Mouse (Mus musculus) intestine, postnatal 0 days (tissue): ENCODE measurements at regions not wholly inside any gene's neighbourhood (a gene's known extent, or its start where the extent isn't known, plus 50 kb on each side); places are given as distances from the start of the nearest gene placed in this dataset.
A peak's percentile ranks its signal among the peaks of the same experiment; 100 is the strongest.

ENCODE experiments used
- ATAC-seq: fragments of 200-750 bp; cut with Nextera tagmentation; 2 replicates; pipeline ENCODE4 v1.8.0; 2017; ENCODE audit warnings: mild to moderate bottlenecking, moderate TSS enrichment, moderate library complexity
- H3K27ac ChIP-seq: fragments of 300-500 bp; sonication (generic); 2 replicates; pipeline ENCODE4 v1.5.1; 2014; ENCODE audit warnings: mild to moderate bottlenecking, low read depth, low read length, moderate library complexity
- H3K27me3 ChIP-seq: fragments of 300-500 bp; sonication (generic); replicated peaks from 2 replicates; pipeline ENCODE4 v1.6.1; 2014; ENCODE audit warnings: low read length, mixed read lengths; ENCODE audit not compliant: control insufficient read depth, insufficient read depth
- H3K36me3 ChIP-seq: fragments of 300-500 bp; sonication (generic); 2 replicates; pipeline ENCODE4 v1.6.1; 2014; ENCODE audit warnings: mild to moderate bottlenecking, moderate library complexity; ENCODE audit not compliant: control insufficient read depth, insufficient read depth
- H3K4me1 ChIP-seq: fragments of 300-500 bp; sonication (generic); replicated peaks from 2 replicates; pipeline ENCODE4 v1.6.1; 2014; ENCODE audit warnings: antibody characterized with exemption, low read length, mixed read lengths; ENCODE audit not compliant: control insufficient read depth, insufficient read depth
- H3K4me2 ChIP-seq: fragments of 300-500 bp; sonication (generic); replicated peaks from 2 replicates; pipeline ENCODE4 v1.6.1; 2014; ENCODE audit warnings: low read depth, mild to moderate bottlenecking, moderate library complexity
- H3K4me3 ChIP-seq: fragments of 300-500 bp; sonication (generic); 2 replicates; pipeline ENCODE4 v1.5.1; 2014; ENCODE audit warnings: low read depth, low read length
- H3K9ac ChIP-seq: fragments of 300-500 bp; sonication (generic); 2 replicates; pipeline ENCODE4 v1.6.1; 2014; ENCODE audit warnings: mild to moderate bottlenecking, low read depth, low read length
- H3K9me3 ChIP-seq: fragments of 300-500 bp; sonication (generic); 2 replicates; pipeline ENCODE4 v1.6.1; 2016; ENCODE audit warnings: mixed run types; ENCODE audit not compliant: control insufficient read depth
- CTCF ChIP-seq: sonication (generic); IDR thresholded peaks from 2 replicates; pipeline ENCODE4 v1.5.1; 2016; ENCODE audit warnings: low read depth, mild to moderate bottlenecking, control low read depth, antibody characterized with exemption, moderate library complexity
- WGBS: fragments of 180-500 bp; shearing (Covaris S2); extraction: QIAGEN DNeasy Blood & Tissue Kit; methylation state at CpG from one replicate; pipeline ENCODE4 v1.1.7; 2014; 5-methylcytosine and 5-hydroxymethylcytosine counted together

- 0 out of 2 replicates have a peak overlapping the region, but pooled peaks have one; percentile 13 for H3K4me2 ChIP-seq
- no peaks in the 10 kb centered on the region for H3K4me1 ChIP-seq
- no peak overlapping the region for H3K9ac ChIP-seq
- no peaks in the 10 kb centered on the region for H3K36me3 ChIP-seq
- no peaks in the 10 kb centered on the region for H3K9me3 ChIP-seq
- H3K4me3 ChIP-seq: no peak overlapping the region
- H3K27me3 ChIP-seq: no peaks in the 10 kb centered on the region
- WGBS: 64% methylated on average over 13 of the region's 13 CpGs
- TF ChIP-seq CTCF: no peak
- ATAC-seq: no peak; the same call in 1 of the 2 replicates
- H3K27ac ChIP-seq: no peak overlapping the region
Measured at GRCm38 (mm10) chr16:87128230-87128629, 225.8 kb upstream of the N6amt1 start.

GRCm38 (mm10) chr16:87124519-87124918 lies 229.5 kb upstream of the N6amt1 start:
- Histone ChIP-seq H3K27me3 (no peaks in the 10 kb centered on the region), H3K4me3 (no peak overlapping the region), H3K27ac (no peak overlapping the region), H3K4me2 (no peak overlapping the region), H3K4me1 (no peaks in the 10 kb centered on the region), H3K9me3 (no peaks in the 10 kb centered on the region), H3K36me3 (no peaks in the 10 kb centered on the region), H3K9ac (no peak overlapping the region)
- TF ChIP-seq CTCF: no peak
- ATAC-seq: no peak
- 77% methylated on average over 7 of the region's 7 CpGs for WGBS

- H3K4me1 ChIP-seq: no peaks in the 10 kb centered on the region
- H3K9me3 ChIP-seq: no peaks in the 10 kb centered on the region
- H3K4me2 ChIP-seq: no peak overlapping the region
- no peaks in the 10 kb centered on the region for H3K27me3 ChIP-seq
- no peak for TF ChIP-seq CTCF
- no peak overlapping the region for H3K4me3 ChIP-seq
- 38% methylated on average over 2 of the region's 2 CpGs for WGBS
- ATAC-seq: no peak
- H3K36me3 ChIP-seq: no peaks in the 10 kb centered on the region
- no peak overlapping the region for H3K9ac ChIP-seq
- H3K27ac ChIP-seq: no peak overlapping the region
Measured at GRCm38 (mm10) chr16:87103599-87103998, 250.4 kb upstream of the N6amt1 start.

GRCm38 (mm10) chr16:87102057-87102456 lies 251.9 kb upstream of the N6amt1 start:
- Histone ChIP-seq H3K4me2 (no peak overlapping the region), H3K27me3 (no peaks in the 10 kb centered on the region), H3K4me1 (no peaks in the 10 kb centered on the region), H3K9me3 (no peaks in the 10 kb centered on the region), H3K9ac (no peak overlapping the region), H3K4me3 (no peak overlapping the region), H3K36me3 (no peaks in the 10 kb centered on the region), H3K27ac (no peak overlapping the region)
- TF ChIP-seq CTCF: no peak
- no peak for ATAC-seq

- no peak overlapping the region for H3K4me3 ChIP-seq
- H3K27ac ChIP-seq: no peak overlapping the region
- H3K36me3 ChIP-seq: no peaks in the 10 kb centered on the region
- H3K9me3 ChIP-seq: no peaks in the 10 kb centered on the region
- WGBS: 87% methylated on average over 2 of the region's 2 CpGs
- no peak overlapping the region for H3K9ac ChIP-seq
- no peak for TF ChIP-seq CTCF
- no peaks in the 10 kb centered on the region for H3K4me1 ChIP-seq
- ATAC-seq: no peak
- no peak overlapping the region for H3K4me2 ChIP-seq
- no peaks in the 10 kb centered on the region for H3K27me3 ChIP-seq
Measured at GRCm38 (mm10) chr16:87092011-87092410, 262.0 kb upstream of the N6amt1 start.

- TF ChIP-seq CTCF: no peak
- Histone ChIP-seq H3K4me2 (no peak overlapping the region), H3K36me3 (no peaks in the 10 kb centered on the region), H3K9ac (no peak overlapping the region), H3K27ac (no peak overlapping the region), H3K4me3 (no peak overlapping the region), H3K4me1 (no peaks in the 10 kb centered on the region), H3K9me3 (no peaks in the 10 kb centered on the region), H3K27me3 (no peaks in the 10 kb centered on the region)
- WGBS: 45% methylated on average over 3 of the region's 3 CpGs
- ATAC-seq: no peak
Measured at GRCm38 (mm10) chr16:87089322-87089721, 264.7 kb upstream of the N6amt1 start.

GRCm38 (mm10) chr16:87083505-87083904 lies 270.5 kb upstream of the N6amt1 start:
- H3K4me1 ChIP-seq: no peaks in the 10 kb centered on the region
- H3K36me3 ChIP-seq: no peaks in the 10 kb centered on the region
- H3K4me2 ChIP-seq: no peak overlapping the region
- WGBS: 35% methylated on average over 2 of the region's 2 CpGs
- no peak overlapping the region for H3K9ac ChIP-seq
- no peak overlapping the region for H3K27ac ChIP-seq
- no peak overlapping the region for H3K4me3 ChIP-seq
- H3K27me3 ChIP-seq: no peaks in the 10 kb centered on the region
- no peak for TF ChIP-seq CTCF
- no peaks in the 10 kb centered on the region for H3K9me3 ChIP-seq
- ATAC-seq: peak; percentile 41
